Mouse (Mus musculus): Measurements from ENCODE around the gene Eva1a. TPM values are rescaled to one million over a fixed set of nuclear protein-coding genes. Genes with fewer than 3 reads are reported as not detected.

Gene Eva1a
- polyA plus RNA-seq, 1 experiment from 2014 or later: 44.7 TPM

- Histone ChIP-seq H3K9me3 (no peaks in the 10 kb centered on the region), H3K4me2 (peak overlapping the region; percentile 79), H3K4me1 (peaks cover 55% of the 10 kb centered on the region), H3K36me3 (0 out of 2 replicates have a peak, but pooled peaks cover 4% of the 10 kb centered on the region), H3K27me3 (no peaks in the 10 kb centered on the region), H3K27ac (0 out of 2 replicates have a peak overlapping the region, but pooled peaks have one; percentile 96), H3K4me3 (peak overlapping the region; percentile 77), H3K9ac (peak overlapping the region; percentile 80; the same call in 1 of the 2 replicates)
- ATAC-seq (ENCODE audit: borderline replicate concordance, extremely low read depth, low FRiP score, low TSS enrichment): no peak
- 31% methylated on average over 4 of the region's 4 CpGs for WGBS
Measured at GRCm38 (mm10) chr6:82043634-82044033, 2.8 kb downstream of the Eva1a start.

DNA sequence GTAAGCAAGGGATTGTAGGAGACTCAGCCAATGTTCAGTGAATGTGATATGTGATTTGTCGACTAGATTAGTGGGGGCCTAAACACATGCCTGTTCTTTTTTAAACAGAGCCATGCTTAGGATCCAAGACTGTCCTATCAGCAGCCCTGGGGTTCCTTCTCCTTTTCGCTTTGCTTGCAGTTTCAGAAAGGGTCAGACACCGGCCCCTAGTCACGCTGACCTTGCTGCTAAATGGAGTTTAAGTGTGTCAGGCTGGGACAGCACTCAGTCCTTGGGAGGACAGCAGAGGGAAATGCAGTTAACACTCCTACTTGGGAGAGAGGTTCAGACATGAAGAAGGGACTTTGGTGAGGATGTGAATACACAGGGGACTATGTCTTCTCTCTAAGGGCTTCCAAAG is 3.7 kb downstream of the Eva1a start:
- Histone ChIP-seq H3K4me2 (peak overlapping the region; percentile 79), H3K36me3 (0 out of 2 replicates have a peak, but pooled peaks cover 4% of the 10 kb centered on the region), H3K27me3 (no peaks in the 10 kb centered on the region), H3K4me3 (no peak overlapping the region), H3K27ac (no peak overlapping the region), H3K9ac (no peak overlapping the region), H3K9me3 (no peaks in the 10 kb centered on the region), H3K4me1 (peaks cover 52% of the 10 kb centered on the region)
- WGBS: 60% methylated on average over 4 of the region's 4 CpGs
- no peak for ATAC-seq (ENCODE audit: borderline replicate concordance, extremely low read depth, low FRiP score, low TSS enrichment)

GRCm38 (mm10) chr6:82047977-82048376 is 7.1 kb downstream of the Eva1a start:
- no peak overlapping the region for H3K4me2 ChIP-seq
- no peak overlapping the region for H3K4me3 ChIP-seq
- H3K27ac ChIP-seq: no peak overlapping the region
- no peak overlapping the region for H3K9ac ChIP-seq
- no peak for ATAC-seq (ENCODE audit: borderline replicate concordance, extremely low read depth, low FRiP score, low TSS enrichment)
- H3K36me3 ChIP-seq: 0 out of 2 replicates have a peak, but pooled peaks cover 4% of the 10 kb centered on the region
- H3K9me3 ChIP-seq: no peaks in the 10 kb centered on the region
- H3K27me3 ChIP-seq: no peaks in the 10 kb centered on the region
- 38% methylated on average over 6 of the region's 6 CpGs for WGBS
- H3K4me1 ChIP-seq: peaks cover 65% of the 10 kb centered on the region

- Histone ChIP-seq H3K4me1 (peaks cover 43% of the 10 kb centered on the region), H3K4me3 (no peak overlapping the region), H3K4me2 (no peak overlapping the region), H3K27ac (no peak overlapping the region), H3K9ac (no peak overlapping the region), H3K36me3 (0 out of 2 replicates have a peak, but pooled peaks cover 4% of the 10 kb centered on the region), H3K27me3 (no peaks in the 10 kb centered on the region), H3K9me3 (no peaks in the 10 kb centered on the region)
- ATAC-seq (ENCODE audit: borderline replicate concordance, extremely low read depth, low FRiP score, low TSS enrichment): no peak
- WGBS: 70% methylated on average over 9 of the region's 9 CpGs
Measured at GRCm38 (mm10) chr6:82050201-82050600, 9.4 kb downstream of the Eva1a start.

GRCm38 (mm10) chr6:82051569-82051968 is 10.7 kb downstream of the Eva1a start:
- Histone ChIP-seq H3K9ac (no peak overlapping the region), H3K9me3 (no peaks in the 10 kb centered on the region), H3K4me1 (peaks cover 34% of the 10 kb centered on the region), H3K27ac (no peak overlapping the region), H3K4me3 (no peak overlapping the region), H3K27me3 (no peaks in the 10 kb centered on the region), H3K36me3 (0 out of 2 replicates have a peak, but pooled peaks cover 7% of the 10 kb centered on the region), H3K4me2 (no peak overlapping the region)
- WGBS: 58% methylated on average over 8 of the region's 8 CpGs
- no peak for ATAC-seq (ENCODE audit: borderline replicate concordance, extremely low read depth, low FRiP score, low TSS enrichment)

DNA sequence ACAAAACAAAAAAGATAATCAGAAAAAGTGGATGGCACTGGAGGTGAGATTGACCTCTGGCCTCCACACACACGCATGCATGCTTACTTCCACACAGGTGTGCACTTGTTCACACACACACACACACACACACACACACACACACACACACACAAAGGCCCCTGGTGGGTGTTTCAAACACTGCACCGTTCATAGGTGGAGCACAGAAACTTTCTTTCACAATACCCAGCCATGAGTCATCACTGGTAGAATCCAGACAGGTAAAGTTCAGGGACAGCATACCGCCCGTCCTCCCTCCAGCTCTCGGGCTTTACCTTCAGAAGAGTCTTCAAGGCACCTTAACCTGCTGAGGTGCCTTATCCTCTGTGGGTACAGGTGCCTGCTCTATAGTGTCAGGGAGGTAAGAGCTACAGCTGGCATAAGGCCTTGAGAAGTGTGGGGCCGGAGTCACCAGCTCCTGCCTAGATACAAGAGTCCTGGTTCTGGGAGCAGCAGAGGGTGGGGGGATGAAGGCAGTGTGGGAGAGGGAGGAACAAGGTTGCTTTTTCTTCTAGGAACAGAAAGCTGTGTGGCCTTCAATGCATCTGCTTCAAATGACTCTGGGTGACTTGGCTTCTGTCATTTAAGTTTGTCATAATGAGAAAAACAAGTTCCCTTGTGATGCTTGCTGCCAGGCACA is 11.3 kb downstream of the Eva1a start:
- Histone ChIP-seq H3K4me2 (no peak overlapping the region), H3K36me3 (0 out of 2 replicates have a peak, but pooled peaks cover 7% of the 10 kb centered on the region), H3K27me3 (no peaks in the 10 kb centered on the region), H3K4me1 (peaks cover 31% of the 10 kb centered on the region), H3K27ac (peak overlapping the region; percentile 11; the same call in 1 of the 2 replicates), H3K9me3 (no peaks in the 10 kb centered on the region), H3K4me3 (no peak overlapping the region), H3K9ac (no peak overlapping the region)
- WGBS: 68% methylated on average over 6 of the region's 6 CpGs
- ATAC-seq (ENCODE audit: borderline replicate concordance, extremely low read depth, low FRiP score, low TSS enrichment): no peak

- no peak for ATAC-seq (ENCODE audit: borderline replicate concordance, extremely low read depth, low FRiP score, low TSS enrichment)
- Histone ChIP-seq H3K9ac (no peak overlapping the region), H3K36me3 (0 out of 2 replicates have a peak, but pooled peaks cover 7% of the 10 kb centered on the region), H3K9me3 (no peaks in the 10 kb centered on the region), H3K27ac (peak overlapping the region; percentile 11; the same call in 1 of the 2 replicates), H3K4me2 (no peak overlapping the region), H3K4me1 (peaks cover 31% of the 10 kb centered on the region), H3K27me3 (no peaks in the 10 kb centered on the region), H3K4me3 (no peak overlapping the region)
- 64% methylated on average over 2 of the region's 2 CpGs for WGBS
Measured at GRCm38 (mm10) chr6:82052726-82053118, 11.9 kb downstream of the Eva1a start.

GRCm38 (mm10) chr6:82054854-82055253 is 14.0 kb downstream of the Eva1a start:
- H3K9ac ChIP-seq: no peak overlapping the region
- H3K4me2 ChIP-seq: no peak overlapping the region
- 0 out of 2 replicates have a peak, but pooled peaks cover 3% of the 10 kb centered on the region for H3K36me3 ChIP-seq
- ATAC-seq (ENCODE audit: borderline replicate concordance, extremely low read depth, low FRiP score, low TSS enrichment): no peak
- H3K9me3 ChIP-seq: no peaks in the 10 kb centered on the region
- WGBS: 74% methylated on average over 7 of the region's 7 CpGs
- H3K27me3 ChIP-seq: no peaks in the 10 kb centered on the region
- no peak overlapping the region for H3K4me3 ChIP-seq
- H3K4me1 ChIP-seq: peaks cover 35% of the 10 kb centered on the region
- no peak overlapping the region for H3K27ac ChIP-seq

- Histone ChIP-seq H3K4me2 (no peak overlapping the region), H3K9me3 (no peaks in the 10 kb centered on the region), H3K4me3 (no peak overlapping the region), H3K9ac (no peak overlapping the region), H3K27me3 (no peaks in the 10 kb centered on the region), H3K36me3 (0 out of 2 replicates have a peak, but pooled peaks cover 3% of the 10 kb centered on the region), H3K4me1 (peaks cover 8% of the 10 kb centered on the region; the same call in 1 of the 2 replicates), H3K27ac (0 out of 2 replicates have a peak overlapping the region, but pooled peaks have one; percentile 0)
- WGBS: 50% methylated on average over 7 of the region's 7 CpGs
- no peak; the same call in 1 of the 2 replicates for ATAC-seq (ENCODE audit: borderline replicate concordance, extremely low read depth, low FRiP score, low TSS enrichment)
Measured at GRCm38 (mm10) chr6:82059896-82060295, 19.1 kb downstream of the Eva1a start.

- no peak for ATAC-seq (ENCODE audit: borderline replicate concordance, extremely low read depth, low FRiP score, low TSS enrichment)
- Histone ChIP-seq H3K27me3 (no peaks in the 10 kb centered on the region), H3K4me2 (no peak overlapping the region), H3K27ac (no peak overlapping the region), H3K4me1 (no peaks in the 10 kb centered on the region), H3K9ac (no peak overlapping the region), H3K36me3 (peaks cover 7% of the 10 kb centered on the region), H3K4me3 (no peak overlapping the region), H3K9me3 (no peaks in the 10 kb centered on the region)
- 80% methylated on average over 5 of the region's 5 CpGs for WGBS
Measured at GRCm38 (mm10) chr6:82065230-82065629, 24.4 kb downstream of the Eva1a start.

GRCm38 (mm10) chr6:82066515-82067081 is 25.8 kb downstream of the Eva1a start:
- peaks cover 15% of the 10 kb centered on the region for H3K36me3 ChIP-seq
- WGBS: 80% methylated on average over 8 of the region's 8 CpGs
- H3K27me3 ChIP-seq: no peaks in the 10 kb centered on the region
- no peak overlapping the region for H3K27ac ChIP-seq
- no peak for ATAC-seq (ENCODE audit: borderline replicate concordance, extremely low read depth, low FRiP score, low TSS enrichment)
- no peak overlapping the region for H3K9ac ChIP-seq
- H3K4me1 ChIP-seq: no peaks in the 10 kb centered on the region
- no peak overlapping the region for H3K4me3 ChIP-seq
- no peaks in the 10 kb centered on the region for H3K9me3 ChIP-seq
- no peak overlapping the region for H3K4me2 ChIP-seq

GRCm38 (mm10) chr6:82070459-82070858 is 29.6 kb downstream of the Eva1a start:
- Histone ChIP-seq H3K9ac (no peak overlapping the region), H3K4me2 (no peak overlapping the region)
- 72% methylated on average over 6 of the region's 6 CpGs for WGBS

More at GRCm38 (mm10) chr6:82070459-82070858, 29.6 kb downstream of the Eva1a start:
- H3K4me3 ChIP-seq: no peak overlapping the region
- no peak for ATAC-seq (ENCODE audit: borderline replicate concordance, extremely low read depth, low FRiP score, low TSS enrichment)
- H3K4me1 ChIP-seq: no peaks in the 10 kb centered on the region
- no peaks in the 10 kb centered on the region for H3K27me3 ChIP-seq
- H3K27ac ChIP-seq: no peak overlapping the region
- H3K36me3 ChIP-seq: peaks cover 41% of the 10 kb centered on the region
- H3K9me3 ChIP-seq: no peaks in the 10 kb centered on the region

All from lung, embryonic 15.5 days (tissue).